Mouse (Mus musculus): ENCODE data around the gene Fam199x.

- TF ChIP-seq POLR2A (IDR thresholded peaks at IDR 0.05; ENCODE audit: insufficient read depth, low read depth, low read length): no peak
- no peak for TF ChIP-seq EP300 (IDR thresholded peaks at IDR 0.05; ENCODE audit: insufficient read depth, low read depth, low read length)
These were observed 70.5 kb downstream of the Fam199x start for GRCm38 (mm10) chrX:137119675-137120423.

All from heart, adult 2 months (tissue).